Mouse (Mus musculus): Measurements from ENCODE around the gene Cacng3. TPM values are rescaled to one million over a fixed set of nuclear protein-coding genes. Genes with fewer than 3 reads are reported as not detected.

The Cacng3 gene
- polyA plus RNA-seq, 1 experiment from 2014 or later, result 0.13 TPM

- ATAC-seq (ENCODE audit: insufficient number of reproducible peaks, low FRiP score, low TSS enrichment, low read depth), result no peak
- Histone ChIP-seq H3K9ac (no peak overlapping the region), H3K27me3 (no peaks in the 10 kb centered on the region), H3K4me3 (no peak overlapping the region), H3K4me1 (no peaks in the 10 kb centered on the region), H3K36me3 (no peaks in the 10 kb centered on the region), H3K9me3 (no peaks in the 10 kb centered on the region), H3K27ac (no peak overlapping the region), H3K4me2 (no peak overlapping the region)
- 76% methylated on average over 2 of the region's 2 CpGs for WGBS
Observed at GRCm38 (mm10) chr7:122726376-122726775, 56.1 kb downstream of the Cacng3 start.

GRCm38 (mm10) chr7:122728186-122728585, 57.9 kb downstream of the Cacng3 start:
- no peak for ATAC-seq (ENCODE audit: insufficient number of reproducible peaks, low FRiP score, low TSS enrichment, low read depth)
- H3K9ac ChIP-seq, result no peak overlapping the region
- H3K9me3 ChIP-seq, result no peaks in the 10 kb centered on the region
- H3K4me1 ChIP-seq, result no peaks in the 10 kb centered on the region
- H3K36me3 ChIP-seq, result no peaks in the 10 kb centered on the region
- no peak overlapping the region for H3K4me2 ChIP-seq
- no peaks in the 10 kb centered on the region for H3K27me3 ChIP-seq
- H3K27ac ChIP-seq, result no peak overlapping the region
- 90% methylated on average over 8 of the region's 8 CpGs for WGBS
- no peak overlapping the region for H3K4me3 ChIP-seq

- H3K36me3 ChIP-seq, result no peaks in the 10 kb centered on the region
- H3K27ac ChIP-seq, result no peak overlapping the region
- no peaks in the 10 kb centered on the region for H3K4me1 ChIP-seq
- no peak overlapping the region for H3K9ac ChIP-seq
- no peak for ATAC-seq (ENCODE audit: insufficient number of reproducible peaks, low FRiP score, low TSS enrichment, low read depth)
- WGBS, result 38% methylated on average over 7 of the region's 7 CpGs
- H3K27me3 ChIP-seq, result no peaks in the 10 kb centered on the region
- no peak overlapping the region for H3K4me3 ChIP-seq
- no peaks in the 10 kb centered on the region for H3K9me3 ChIP-seq
- no peak overlapping the region for H3K4me2 ChIP-seq
Observed at GRCm38 (mm10) chr7:122728846-122729245, 58.6 kb downstream of the Cacng3 start.

GRCm38 (mm10) chr7:122735323-122735722, 65.0 kb downstream of the Cacng3 start:
- H3K36me3 ChIP-seq, result no peaks in the 10 kb centered on the region
- no peak for ATAC-seq (ENCODE audit: insufficient number of reproducible peaks, low FRiP score, low TSS enrichment, low read depth)
- H3K4me1 ChIP-seq, result no peaks in the 10 kb centered on the region
- H3K27me3 ChIP-seq, result no peaks in the 10 kb centered on the region
- H3K4me2 ChIP-seq, result no peak overlapping the region
- H3K4me3 ChIP-seq, result no peak overlapping the region
- no peak overlapping the region for H3K27ac ChIP-seq
- WGBS, result 77% methylated on average over 11 of the region's 11 CpGs
- no peaks in the 10 kb centered on the region for H3K9me3 ChIP-seq
- H3K9ac ChIP-seq, result no peak overlapping the region

- WGBS, result 52% methylated on average over 5 of the region's 5 CpGs
- no peaks in the 10 kb centered on the region for H3K27me3 ChIP-seq
- no peak overlapping the region for H3K4me2 ChIP-seq
- H3K36me3 ChIP-seq, result no peaks in the 10 kb centered on the region
- no peaks in the 10 kb centered on the region for H3K9me3 ChIP-seq
- H3K27ac ChIP-seq, result no peak overlapping the region
- no peak overlapping the region for H3K9ac ChIP-seq
- ATAC-seq (ENCODE audit: insufficient number of reproducible peaks, low FRiP score, low TSS enrichment, low read depth), result no peak
- no peaks in the 10 kb centered on the region for H3K4me1 ChIP-seq
- no peak overlapping the region for H3K4me3 ChIP-seq
Observed at GRCm38 (mm10) chr7:122738541-122738940, 68.2 kb downstream of the Cacng3 start.

GRCm38 (mm10) chr7:122740663-122741062, 70.4 kb downstream of the Cacng3 start:
- Histone ChIP-seq H3K4me1 (no peaks in the 10 kb centered on the region), H3K9ac (no peak overlapping the region), H3K4me2 (no peak overlapping the region), H3K36me3 (no peaks in the 10 kb centered on the region), H3K27me3 (no peaks in the 10 kb centered on the region), H3K27ac (no peak overlapping the region), H3K4me3 (no peak overlapping the region), H3K9me3 (no peaks in the 10 kb centered on the region)
- ATAC-seq (ENCODE audit: insufficient number of reproducible peaks, low FRiP score, low TSS enrichment, low read depth), result no peak
- WGBS, result 92% methylated on average over 2 of the region's 2 CpGs

- no peaks in the 10 kb centered on the region for H3K4me1 ChIP-seq
- ATAC-seq (ENCODE audit: insufficient number of reproducible peaks, low FRiP score, low TSS enrichment, low read depth), result no peak
- 89% methylated on average over 5 of the region's 5 CpGs for WGBS
Observed at GRCm38 (mm10) chr7:122755920-122756603, 85.8 kb downstream of the Cacng3 start.

GRCm38 (mm10) chr7:122758645-122759044, 88.4 kb downstream of the Cacng3 start:
- ATAC-seq (ENCODE audit: insufficient number of reproducible peaks, low FRiP score, low TSS enrichment, low read depth), result no peak
- H3K9me3 ChIP-seq, result no peaks in the 10 kb centered on the region

More at GRCm38 (mm10) chr7:122755920-122756603, 85.8 kb downstream of the Cacng3 start:
- H3K9me3 ChIP-seq, result no peaks in the 10 kb centered on the region
- no peaks in the 10 kb centered on the region for H3K36me3 ChIP-seq
- H3K27ac ChIP-seq, result no peak overlapping the region
- H3K27me3 ChIP-seq, result no peaks in the 10 kb centered on the region
- no peak overlapping the region for H3K4me3 ChIP-seq
- H3K9ac ChIP-seq, result no peak overlapping the region
- H3K4me2 ChIP-seq, result no peak overlapping the region

GRCm38 (mm10) chr7:122764506-122764905, 94.2 kb downstream of the Cacng3 start:
- Histone ChIP-seq H3K27ac (no peak overlapping the region), H3K4me3 (no peak overlapping the region), H3K36me3 (no peaks in the 10 kb centered on the region), H3K27me3 (no peaks in the 10 kb centered on the region), H3K9me3 (no peaks in the 10 kb centered on the region), H3K4me2 (no peak overlapping the region), H3K4me1 (no peaks in the 10 kb centered on the region), H3K9ac (no peak overlapping the region)
- no peak for ATAC-seq (ENCODE audit: insufficient number of reproducible peaks, low FRiP score, low TSS enrichment, low read depth)
- WGBS, result 61% methylated on average over 5 of the region's 5 CpGs

More at GRCm38 (mm10) chr7:122758645-122759044, 88.4 kb downstream of the Cacng3 start:
- H3K27ac ChIP-seq, result no peak overlapping the region
- no peaks in the 10 kb centered on the region for H3K36me3 ChIP-seq
- H3K27me3 ChIP-seq, result no peaks in the 10 kb centered on the region
- no peak overlapping the region for H3K4me2 ChIP-seq
- no peaks in the 10 kb centered on the region for H3K4me1 ChIP-seq
- 63% methylated on average over 3 of the region's 3 CpGs for WGBS
- H3K4me3 ChIP-seq, result no peak overlapping the region
- no peak overlapping the region for H3K9ac ChIP-seq

GRCm38 (mm10) chr7:122768292-122769020, 98.2 kb downstream of the Cacng3 start:
- Histone ChIP-seq H3K36me3 (no peaks in the 10 kb centered on the region), H3K27ac (no peak overlapping the region), H3K4me2 (no peak overlapping the region), H3K27me3 (no peaks in the 10 kb centered on the region), H3K4me3 (no peak overlapping the region), H3K9me3 (no peaks in the 10 kb centered on the region), H3K4me1 (no peaks in the 10 kb centered on the region), H3K9ac (no peak overlapping the region)
- 86% methylated on average over 27 of the region's 27 CpGs for WGBS
- ATAC-seq (ENCODE audit: insufficient number of reproducible peaks, low FRiP score, low TSS enrichment, low read depth), result no peak

- ATAC-seq (ENCODE audit: insufficient number of reproducible peaks, low FRiP score, low TSS enrichment, low read depth), result no peak
- Histone ChIP-seq H3K4me2 (no peak overlapping the region), H3K9me3 (no peaks in the 10 kb centered on the region), H3K4me1 (no peaks in the 10 kb centered on the region), H3K27me3 (no peaks in the 10 kb centered on the region), H3K4me3 (no peak overlapping the region), H3K9ac (no peak overlapping the region), H3K27ac (no peak overlapping the region), H3K36me3 (no peaks in the 10 kb centered on the region)
- WGBS, result 66% methylated on average over 7 of the region's 7 CpGs
Observed at GRCm38 (mm10) chr7:122779601-122780000, 109.3 kb downstream of the Cacng3 start.

- H3K9me3 ChIP-seq, result no peaks in the 10 kb centered on the region
- no peak overlapping the region for H3K27ac ChIP-seq
- no peak overlapping the region for H3K4me2 ChIP-seq
- no peak overlapping the region for H3K9ac ChIP-seq
- no peak for ATAC-seq (ENCODE audit: insufficient number of reproducible peaks, low FRiP score, low TSS enrichment, low read depth)
- H3K36me3 ChIP-seq, result no peaks in the 10 kb centered on the region
- no peaks in the 10 kb centered on the region for H3K4me1 ChIP-seq
- H3K27me3 ChIP-seq, result no peaks in the 10 kb centered on the region
- H3K4me3 ChIP-seq, result no peak overlapping the region
- WGBS, result 86% methylated on average over 7 of the region's 7 CpGs
Observed at GRCm38 (mm10) chr7:122789929-122790328, 119.6 kb downstream of the Cacng3 start.
